Mouse (Mus musculus) heart, adult 2 months (tissue): Measurements from ENCODE around the gene Neb.

Experiments used
- CTCF ChIP-seq: fragments of 200-600 bp; IDR thresholded peaks from 2 replicates; pipeline ENCODE4 v1.8.1; 2022; ENCODE audit warnings: antibody characterized with exemption, mild to moderate bottlenecking, moderate library complexity
- POLR2A ChIP-seq: fragments of 200-500 bp; IDR thresholded peaks from 2 replicates; pipeline ENCODE4 v1.6.1; 2011; ENCODE audit warnings: mild to moderate bottlenecking, low read depth, low read length, control low read depth; ENCODE audit not compliant: insufficient read depth

GRCm38 (mm10) chr2:52335087-52335486, 43.2 kb downstream of the Neb start:
- TF ChIP-seq CTCF, result no peak
- TF ChIP-seq POLR2A, result no peak
